Mouse (Mus musculus) neural tube, embryonic 10.5 days (tissue): ENCODE measurements around the gene Igsf9b.

Source experiments
- DNase-seq: peaks from one replicate; pipeline ENCODE4 v3.0.0-alpha.2; 2017; ENCODE audit warnings: low spot score; ENCODE audit errors: extremely low spot score

Gene Igsf9b

DNA sequence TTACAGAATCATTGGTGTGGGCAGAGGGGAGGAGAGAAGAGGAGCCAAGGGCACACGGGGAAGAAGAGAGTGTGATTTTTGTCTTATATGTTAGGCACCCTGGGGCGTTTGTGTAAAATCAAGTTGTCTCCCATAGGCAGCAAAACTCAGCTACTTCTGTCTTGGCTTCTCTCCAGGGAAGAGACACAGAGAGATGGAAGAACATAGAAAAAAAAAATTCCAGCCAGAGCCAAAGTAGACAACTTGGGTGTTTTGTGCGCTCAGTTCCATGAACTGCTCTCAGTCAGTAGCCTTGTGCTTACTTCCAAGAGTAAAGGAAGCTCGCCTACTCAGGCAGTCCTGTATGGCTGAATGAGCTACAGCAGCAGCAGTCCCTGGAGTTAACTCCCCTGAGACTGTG lies 31.4 kb downstream of the Igsf9b start:
- DNase-seq, result no peak

DNA sequence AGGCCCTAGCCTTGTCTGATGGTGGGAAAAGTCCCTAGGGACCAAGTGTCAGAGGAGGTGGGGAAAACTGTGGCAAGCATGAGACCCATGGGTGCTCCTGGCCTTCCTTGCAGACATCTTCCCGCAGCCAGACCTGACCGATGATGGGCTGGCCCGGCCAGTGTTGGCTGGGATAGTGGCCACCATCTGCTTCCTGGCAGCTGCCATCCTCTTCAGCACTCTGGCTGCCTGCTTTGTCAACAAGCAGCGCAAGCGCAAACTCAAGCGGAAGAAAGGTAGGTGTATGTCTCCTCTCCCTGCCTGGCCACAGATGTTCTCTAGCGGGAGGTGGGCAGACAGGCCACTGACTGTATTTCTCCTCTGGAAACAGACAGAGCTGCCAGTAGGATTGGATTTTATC lies 32.5 kb downstream of the Igsf9b start:
- no peak for DNase-seq

DNA sequence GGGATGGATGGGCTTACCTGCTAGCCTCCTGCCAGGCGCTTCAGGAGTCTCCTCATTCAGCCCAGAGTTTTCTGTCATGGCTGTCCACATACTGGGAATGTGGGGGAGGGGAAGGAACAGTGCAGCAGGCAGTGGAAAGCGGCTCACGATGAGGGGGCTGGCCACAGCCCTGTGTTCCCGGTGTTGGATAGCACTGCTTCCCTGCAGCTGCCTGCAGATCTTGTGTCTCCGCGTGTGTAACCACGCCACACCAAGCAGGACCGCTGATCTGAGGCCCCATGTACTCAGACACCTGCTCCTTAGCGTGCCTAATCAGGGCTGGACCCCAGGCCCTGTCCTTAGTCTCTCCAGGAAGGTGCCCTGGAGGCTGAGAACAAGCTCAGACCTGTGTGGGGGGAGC lies 35.9 kb downstream of the Igsf9b start:
- no peak for DNase-seq

DNA sequence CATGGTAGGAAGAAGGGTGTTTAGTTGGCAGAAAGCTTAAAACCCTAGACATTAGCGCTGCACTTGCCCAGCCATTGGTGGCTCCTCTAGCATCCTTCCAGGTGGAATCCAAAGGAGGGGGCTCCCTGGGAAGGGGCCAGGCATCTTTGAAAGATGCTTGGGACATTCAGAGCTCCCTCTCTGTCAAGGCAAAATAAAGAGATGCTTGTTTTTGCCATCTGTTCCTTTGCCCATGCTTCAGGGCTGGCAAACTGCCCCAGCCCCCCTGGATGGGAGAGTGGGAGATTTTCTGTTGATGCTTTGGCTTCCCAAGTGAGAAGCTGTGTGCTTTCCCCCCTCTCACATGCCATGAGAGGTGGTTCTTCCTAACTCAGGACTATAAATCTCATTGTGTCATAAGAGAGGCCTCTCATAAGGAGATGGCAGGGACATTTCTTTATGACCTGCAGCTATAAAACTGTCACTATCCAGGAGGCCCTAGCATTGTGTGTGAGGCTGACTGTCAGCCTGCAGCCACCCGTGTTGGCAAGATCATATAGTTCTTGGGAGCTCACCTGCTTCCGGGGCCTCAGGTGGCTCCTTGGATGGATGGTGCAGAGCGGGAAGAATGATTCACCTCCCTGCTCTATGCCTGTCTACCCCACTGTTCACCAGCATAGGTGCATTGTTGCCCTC lies 38.1 kb downstream of the Igsf9b start:
- DNase-seq, result no peak

DNA sequence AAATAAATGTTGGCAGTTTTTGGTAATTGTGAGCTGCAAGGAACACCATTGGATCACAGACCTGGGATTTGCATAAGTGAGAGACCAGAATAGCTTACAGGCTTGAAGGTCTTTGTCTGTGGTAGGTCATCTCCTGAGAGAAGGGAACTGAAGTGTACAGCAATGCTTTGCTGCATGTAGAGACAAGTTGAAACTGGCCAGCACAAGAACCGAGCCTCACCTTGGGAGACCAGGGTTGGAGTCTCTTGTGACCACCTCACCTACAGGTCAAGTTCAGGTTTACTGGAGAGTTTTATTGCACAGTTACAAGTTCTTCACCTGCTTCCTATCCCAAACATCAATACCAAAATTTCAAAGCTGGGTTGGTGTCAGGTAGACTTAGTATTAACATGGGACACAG lies 40.2 kb downstream of the Igsf9b start:
- DNase-seq, result no peak

DNA sequence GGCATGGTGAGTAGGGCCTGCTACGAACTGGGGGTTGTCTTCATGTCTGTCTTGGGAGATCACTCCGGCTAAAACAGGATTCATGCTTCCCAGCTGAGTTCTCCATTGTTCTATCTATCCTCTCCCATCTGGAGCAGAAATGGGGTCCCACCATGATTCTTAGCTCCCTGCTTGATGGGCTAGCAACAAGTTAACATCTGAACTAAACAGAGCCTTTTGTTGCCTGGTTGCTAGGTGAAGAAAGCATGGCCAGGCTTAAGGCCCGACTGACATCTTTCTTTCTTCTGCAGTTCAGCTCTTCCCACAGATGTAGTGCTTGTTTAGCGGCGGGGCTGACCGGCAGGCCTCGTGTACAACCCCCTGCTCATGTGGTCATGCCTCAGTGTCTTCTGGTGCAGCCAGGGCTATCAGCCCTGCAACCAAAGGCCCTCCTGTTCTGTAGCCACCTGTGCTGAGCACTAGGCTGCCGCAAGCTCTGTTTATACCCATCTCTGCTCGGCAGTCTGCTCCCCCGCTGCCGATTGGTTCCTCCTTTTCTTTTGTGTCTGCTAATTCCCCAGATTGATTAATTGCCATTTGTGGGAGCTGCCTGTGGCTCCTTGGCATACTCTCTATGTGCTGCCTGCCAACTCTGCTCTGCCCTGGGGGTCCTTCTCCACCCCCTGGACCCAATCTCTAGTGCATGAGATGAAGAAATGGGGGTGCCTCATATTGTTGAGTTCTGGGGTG lies 47.7 kb downstream of the Igsf9b start:
- no peak for DNase-seq

DNA sequence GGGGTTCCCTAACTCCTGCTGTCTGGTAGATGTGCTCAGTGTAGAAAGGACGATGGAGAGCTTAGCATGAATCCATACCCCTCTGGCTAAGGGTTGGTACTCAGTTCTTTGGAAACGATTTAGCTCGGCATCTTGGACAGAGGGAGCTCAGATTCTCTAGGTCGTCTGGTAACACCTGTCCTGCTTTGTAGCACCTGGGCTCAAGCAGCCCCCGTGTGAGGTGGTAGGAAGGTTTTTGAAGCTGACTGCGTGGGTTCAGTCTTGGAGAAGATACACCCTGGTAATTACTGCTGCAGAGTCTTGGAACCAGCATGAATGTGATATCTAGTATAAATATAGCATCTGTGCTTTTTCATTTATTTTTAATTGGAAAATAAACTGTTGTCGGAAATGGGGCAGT lies 54.1 kb downstream of the Igsf9b start:
- no peak for DNase-seq

DNA sequence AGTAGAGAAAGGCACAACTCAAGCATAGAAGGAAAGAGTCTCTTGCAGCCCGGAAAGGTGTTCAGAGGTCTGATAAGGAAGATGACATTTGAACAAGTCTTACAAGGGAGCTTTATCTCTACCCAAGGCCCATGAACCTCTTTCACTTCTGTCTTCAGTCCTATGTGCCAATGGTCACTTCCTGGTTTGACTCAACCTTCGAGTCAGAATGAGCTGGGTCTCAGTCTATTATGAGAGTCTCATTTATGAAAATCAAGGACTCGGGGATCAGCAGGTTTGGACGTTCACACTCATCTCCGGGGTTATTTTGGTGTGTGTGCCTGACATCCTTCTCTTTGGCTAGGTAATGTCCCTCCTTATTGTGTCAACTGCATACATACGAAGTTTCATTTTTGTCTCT lies 58.9 kb downstream of the Igsf9b start:
- DNase-seq, result no peak

DNA sequence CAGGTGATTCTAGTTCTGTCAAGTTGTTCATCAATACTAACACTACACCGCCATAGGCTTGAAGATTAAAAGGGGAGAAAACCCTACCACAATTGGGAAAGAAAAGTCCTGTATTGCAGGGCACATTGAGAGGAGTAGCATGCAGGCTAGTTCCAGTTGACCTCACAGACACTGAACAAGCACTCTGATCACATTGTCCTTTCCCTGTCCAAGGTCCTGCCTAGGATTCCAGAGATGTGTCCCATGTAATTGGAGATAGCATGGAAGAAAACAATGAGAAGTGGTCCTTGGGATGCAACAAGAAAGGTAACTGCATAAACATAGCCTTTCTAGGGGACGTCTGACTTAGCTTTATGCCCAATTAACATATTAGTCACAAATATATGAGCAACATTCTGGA lies 68.2 kb downstream of the Igsf9b start:
- DNase-seq, result no peak

DNA sequence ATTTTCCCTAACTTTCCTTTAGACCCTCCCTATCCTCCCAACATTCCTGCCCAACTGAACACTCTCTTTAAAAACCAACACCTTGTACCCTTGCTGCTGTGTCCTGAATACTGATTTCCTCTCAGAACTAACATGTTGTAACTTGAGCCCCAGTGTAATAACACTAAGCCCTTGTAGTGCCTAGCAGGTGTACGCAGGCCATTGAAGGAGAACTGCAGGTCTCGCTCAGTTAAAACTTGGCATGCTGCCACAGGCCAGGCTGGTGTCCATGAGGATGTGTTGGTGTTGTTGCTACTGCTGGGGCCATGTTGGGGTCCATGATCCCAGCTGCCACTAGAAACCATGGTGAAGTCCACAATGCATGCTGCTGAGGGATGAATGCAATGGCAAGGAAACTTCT lies 70.1 kb downstream of the Igsf9b start:
- DNase-seq, result no peak

DNA sequence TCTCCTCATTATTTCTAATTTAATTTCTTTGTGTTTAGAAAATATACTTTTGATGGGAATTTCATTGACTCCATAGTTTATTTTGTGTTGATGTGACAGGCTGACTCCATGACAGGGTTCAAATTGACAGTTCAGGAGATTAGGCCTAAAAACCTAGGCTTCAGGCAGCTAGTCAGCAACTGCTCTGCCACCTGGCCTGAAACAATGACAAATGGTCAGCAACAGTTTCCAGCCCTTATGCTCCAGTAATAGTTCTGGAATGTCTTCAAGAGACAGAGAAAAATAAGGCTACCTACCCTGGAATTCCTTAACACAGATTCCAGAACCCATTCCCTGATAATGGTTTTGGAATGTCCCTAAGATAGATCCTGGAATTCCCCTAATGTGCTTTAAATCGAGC lies 76.7 kb downstream of the Igsf9b start:
- no peak for DNase-seq

DNA sequence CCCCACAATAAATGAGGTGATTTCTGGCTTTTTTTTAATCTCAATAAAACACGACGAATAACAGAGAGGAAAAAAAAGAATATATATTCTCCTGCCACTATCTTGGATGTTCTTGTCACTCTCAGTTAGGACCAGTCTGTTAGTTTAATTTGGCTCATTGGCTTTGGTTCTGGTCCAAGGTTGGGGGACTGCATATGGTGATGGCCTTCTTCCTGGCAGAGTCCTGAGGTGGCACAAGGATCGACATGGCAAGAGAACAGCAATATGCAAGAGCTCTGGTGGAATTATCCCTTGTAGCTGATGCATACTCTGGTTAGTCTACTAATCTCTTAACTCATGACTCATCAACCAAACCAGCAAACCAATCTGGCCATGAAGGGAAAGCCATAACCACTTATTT lies 87.9 kb downstream of the Igsf9b start:
- no peak for DNase-seq

DNA sequence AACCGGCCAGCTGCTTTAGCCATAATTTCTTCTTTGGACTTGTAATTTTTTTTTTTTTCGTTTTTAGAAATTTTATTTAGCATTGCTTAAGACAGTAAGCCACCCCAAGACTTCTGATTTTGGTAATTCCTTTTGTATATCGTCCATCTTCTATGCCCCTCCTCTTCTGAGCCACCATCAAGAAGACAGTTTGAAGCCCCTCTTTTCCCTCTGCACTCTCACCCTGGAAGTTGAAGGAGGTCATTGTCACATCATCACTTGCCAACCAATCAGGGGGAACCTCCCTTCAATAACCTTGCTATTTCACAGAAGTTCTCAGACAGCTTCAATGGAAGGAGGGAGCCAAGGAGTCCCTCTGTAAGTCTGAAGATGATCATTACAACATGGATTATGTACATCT lies 97.5 kb downstream of the Igsf9b start, which contains the start of gene Spata19:
TSS of gene Spata19 (plus strand) at position 301 of the 400 bp plus-strand sequence.
- no peak for DNase-seq

DNA sequence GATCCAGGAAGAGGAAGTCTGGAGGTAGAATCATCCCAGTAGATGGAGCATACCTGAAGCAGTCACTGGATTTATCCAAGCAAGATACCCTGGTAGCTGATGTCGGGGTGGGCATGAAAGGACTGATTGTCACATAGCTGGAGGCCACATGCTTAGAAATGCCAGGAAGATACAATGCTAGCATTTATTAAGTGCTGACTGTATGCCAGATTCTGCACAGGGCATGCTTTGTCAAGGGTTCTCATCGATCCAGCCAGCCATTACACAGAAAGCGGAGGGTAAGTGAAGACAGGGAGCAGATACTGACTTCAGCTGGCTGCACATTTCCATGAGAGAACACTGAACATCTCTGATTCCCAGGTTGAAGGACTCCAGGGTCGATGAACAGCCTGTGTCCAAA lies 102.2 kb downstream of the Igsf9b start:
- no peak for DNase-seq
